Mouse (Mus musculus) liver, adult 2 months (tissue): Measurements from ENCODE around the gene 1110008L16Rik. TPM values are rescaled to one million over a fixed set of nuclear protein-coding genes. Genes with fewer than 3 reads are reported as not detected.

Source experiments
- DNase-seq: peaks from one replicate; pipeline ENCODE4 v3.0.0-alpha.2; 2011; ENCODE audit warnings: low read depth, low spot score; ENCODE audit errors: extremely low read depth
- H3K27ac ChIP-seq: fragments of 200-500 bp; replicated peaks from 2 replicates; pipeline ENCODE4 v1.5.1; 2012; ENCODE audit warnings: low read depth, mild to moderate bottlenecking, control low read depth, inconsistent platforms, low read length; ENCODE audit not compliant: insufficient read depth
- H3K27me3 ChIP-seq: fragments of 200-500 bp; 2 replicates; pipeline ENCODE4 v1.6.1; 2012; ENCODE audit warnings: mild to moderate bottlenecking, moderate library complexity, low read length, inconsistent platforms; ENCODE audit not compliant: control insufficient read depth, insufficient read depth
- H3K36me3 ChIP-seq: fragments of 200-500 bp; 2 replicates; pipeline ENCODE4 v1.6.1; 2012; ENCODE audit warnings: low read length, inconsistent platforms; ENCODE audit not compliant: control insufficient read depth, insufficient read depth
- H3K4me1 ChIP-seq: fragments of 200-500 bp; 2 replicates; pipeline ENCODE4 v1.6.1; 2011; ENCODE audit warnings: low read length; ENCODE audit not compliant: control insufficient read depth, insufficient read depth
- H3K4me3 ChIP-seq: fragments of 200-500 bp; 2 replicates; pipeline ENCODE4 v1.5.1; 2011; ENCODE audit warnings: low read depth, mild to moderate bottlenecking, control low read depth, low read length, moderate library complexity; ENCODE audit not compliant: insufficient read depth
- H3K79me2 ChIP-seq: fragments of 200-500 bp; 2 replicates; pipeline ENCODE4 v1.6.1; 2012; ENCODE audit warnings: inconsistent platforms, mild to moderate bottlenecking, low read length, moderate library complexity; ENCODE audit not compliant: control insufficient read depth, insufficient read depth
- H3K9ac ChIP-seq: fragments of 200-500 bp; 2 replicates; pipeline ENCODE4 v1.6.1; 2012; ENCODE audit warnings: low read depth, mild to moderate bottlenecking, control low read depth, inconsistent platforms, low read length
- CTCF ChIP-seq: fragments of 200-500 bp; IDR thresholded peaks from 2 replicates; pipeline ENCODE4 v1.5.1; 2011; ENCODE audit warnings: low read depth, low read length, control low read depth
- POLR2A ChIP-seq: fragments of 200-500 bp; IDR thresholded peaks from 2 replicates; pipeline ENCODE4 v1.6.1; 2011; ENCODE audit warnings: low read length, control low read depth; ENCODE audit not compliant: insufficient read depth; ENCODE audit errors: extremely low read depth
- whole genome bisulfite sequencing: fragments of 180-500 bp; shearing (Covaris S2); methylation state at CpG from one replicate; pipeline ENCODE4 v1.1.7; 2018; 5-methylcytosine and 5-hydroxymethylcytosine counted together
- polyA plus RNA-seq: library from polyadenylated mRNA; depleted of rRNA; stranded (reverse); fragments of >200 nt; gene quantifications from 2 replicates; pipeline ENCODE4 v1.2.3, GENCODE M21; 2012
- total RNA-seq: library from RNA; depleted of rRNA; stranded (reverse); fragments of >200 nt; gene quantifications from 2 replicates; pipeline ENCODE4 v1.2.3, GENCODE M21; 2014

Gene 1110008L16Rik
- total and polyA plus RNA-seq, 2 experiments: 4.6 to 10.7 TPM

DNA sequence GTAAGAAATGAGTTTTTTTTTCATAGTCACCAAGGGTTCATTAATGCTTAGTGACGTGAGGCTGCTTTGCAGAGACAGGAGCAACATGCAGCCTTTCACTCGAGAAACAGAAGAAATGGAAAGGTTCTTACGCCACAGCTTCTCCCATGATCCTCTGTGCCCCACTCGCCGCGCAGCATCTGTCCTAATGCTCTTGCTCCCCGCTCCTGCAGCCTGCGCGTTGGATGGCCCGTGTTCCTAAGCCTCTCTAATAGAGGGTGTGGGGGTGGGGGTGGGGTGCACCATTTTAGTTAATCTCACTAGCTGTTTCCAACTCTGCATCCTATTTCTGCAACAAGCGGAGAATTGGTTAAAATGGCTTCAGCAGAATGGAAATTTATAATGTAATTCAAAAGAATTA, 44.6 kb downstream of the 1110008L16Rik start:
- Histone ChIP-seq H3K4me3 (no peak overlapping the region), H3K9ac (no peak overlapping the region), H3K27me3 (no peaks in the 10 kb centered on the region), H3K4me1 (no peaks in the 10 kb centered on the region; the same call in 1 of the 2 replicates), H3K36me3 (no peaks in the 10 kb centered on the region; the same call in 1 of the 2 replicates), H3K27ac (no peak overlapping the region), H3K79me2 (no peaks in the 10 kb centered on the region)
- DNase-seq: no peak
- no peak for TF ChIP-seq POLR2A
- TF ChIP-seq CTCF: no peak
- 95% methylated on average over 11 of the region's 11 CpGs for WGBS

DNA sequence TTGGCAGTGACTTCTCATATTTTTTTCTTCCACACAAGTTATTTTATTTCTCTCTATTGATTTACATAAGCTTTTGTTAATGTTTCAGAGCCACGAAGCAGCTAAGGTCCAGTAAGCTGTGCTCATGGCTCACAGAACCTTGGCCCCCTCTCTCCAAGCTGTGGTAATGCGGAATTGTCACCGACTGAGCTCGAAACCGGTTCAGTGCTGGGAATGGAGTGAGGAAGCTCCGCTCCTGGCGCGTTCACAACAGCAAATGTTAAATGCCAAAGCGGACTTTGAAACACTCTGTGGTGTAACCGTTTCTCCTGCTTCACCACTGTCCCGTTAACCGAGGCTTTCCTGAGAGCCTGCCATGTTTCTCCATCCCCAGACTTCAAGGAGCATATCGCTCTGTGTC, 45.2 kb downstream of the 1110008L16Rik start:
- TF ChIP-seq POLR2A (no peak), CTCF (no peak)
- Histone ChIP-seq H3K9ac (no peak overlapping the region), H3K36me3 (no peaks in the 10 kb centered on the region), H3K27ac (no peak overlapping the region), H3K4me1 (no peaks in the 10 kb centered on the region; the same call in 1 of the 2 replicates), H3K27me3 (no peaks in the 10 kb centered on the region), H3K4me3 (no peak overlapping the region), H3K79me2 (no peaks in the 10 kb centered on the region)
- peak; percentile 42 for DNase-seq
- 61% methylated on average over 13 of the region's 13 CpGs for WGBS

DNA sequence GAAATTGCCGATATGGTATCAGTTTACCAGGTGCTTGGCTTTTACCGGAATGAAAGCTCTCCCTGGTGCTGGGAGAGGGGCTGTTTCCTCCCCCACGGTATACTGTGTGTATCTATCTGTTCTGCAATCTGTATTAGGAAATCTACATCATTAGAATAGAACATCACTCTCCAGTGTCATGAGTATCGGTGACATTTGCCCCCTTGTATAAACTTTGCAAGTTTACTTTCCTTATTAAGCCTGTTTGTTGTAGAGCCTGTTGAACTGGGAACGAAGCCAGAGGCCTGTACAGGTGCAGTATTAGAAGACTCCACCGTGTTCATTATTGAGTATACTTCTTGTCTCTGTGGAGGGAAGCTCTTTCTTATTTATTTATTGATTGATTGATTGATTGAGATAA, 54.0 kb downstream of the 1110008L16Rik start:
- peaks cover 9% of the 10 kb centered on the region for H3K4me1 ChIP-seq

DNA sequence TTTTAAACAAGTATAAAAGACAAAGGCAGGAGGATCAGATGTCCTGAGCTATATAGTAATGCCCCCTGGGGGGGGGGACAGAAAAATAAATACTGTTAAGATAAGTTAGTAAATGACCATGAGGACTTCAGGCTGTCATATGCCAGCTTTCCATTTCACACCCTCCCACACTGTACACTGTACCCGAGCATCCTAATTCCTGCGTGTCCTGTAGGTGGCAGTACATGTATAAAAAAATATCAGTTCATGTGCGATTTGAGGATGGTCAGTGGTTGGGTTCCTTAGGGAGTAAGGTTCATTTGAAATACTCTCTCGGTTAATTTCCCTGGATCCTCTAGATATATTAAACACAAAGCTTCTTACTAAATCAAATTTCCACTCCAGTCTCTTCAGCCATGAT, 55.5 kb downstream of the 1110008L16Rik start:
- 50% methylated on average over 4 of the region's 4 CpGs for WGBS
- DNase-seq: peak; percentile 31

More for the DNA sequence above, 54.0 kb downstream of the 1110008L16Rik start:
- 23% methylated on average over 6 of the region's 6 CpGs for WGBS
- Histone ChIP-seq H3K79me2 (peaks cover 4% of the 10 kb centered on the region; the same call in 1 of the 2 replicates), H3K27me3 (peaks cover 5% of the 10 kb centered on the region), H3K36me3 (no peaks in the 10 kb centered on the region), H3K4me3 (no peak overlapping the region), H3K27ac (no peak overlapping the region), H3K9ac (no peak overlapping the region)
- TF ChIP-seq CTCF (no peak), POLR2A (no peak)
- DNase-seq: peak; percentile 88

DNA sequence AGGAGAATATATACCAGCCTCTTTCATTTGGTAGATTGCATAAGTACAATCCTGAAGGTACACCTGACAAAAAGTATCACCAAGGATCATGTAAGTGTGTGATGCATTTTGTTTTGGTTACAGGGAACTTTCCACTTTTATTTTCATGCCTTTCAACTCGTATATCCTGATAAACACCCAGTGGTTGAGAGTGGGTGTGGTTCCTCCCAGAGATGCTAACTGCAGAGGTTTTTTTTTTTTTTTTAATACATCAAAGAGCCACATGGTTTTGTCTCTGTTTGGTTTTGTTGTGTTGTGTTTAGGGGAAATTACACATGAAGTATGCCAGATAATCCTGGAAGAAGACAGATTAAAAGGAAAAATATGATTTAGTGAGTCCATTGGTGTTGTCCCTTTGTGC, 57.9 kb downstream of the 1110008L16Rik start:
- peaks cover 9% of the 10 kb centered on the region for H3K4me1 ChIP-seq
- DNase-seq: no peak
- no peak overlapping the region for H3K9ac ChIP-seq
- 70% methylated on average over 1 of the region's 1 CpGs for WGBS
- no peak overlapping the region for H3K4me3 ChIP-seq
- no peak overlapping the region for H3K27ac ChIP-seq
- peaks cover 4% of the 10 kb centered on the region; the same call in 1 of the 2 replicates for H3K79me2 ChIP-seq
- H3K36me3 ChIP-seq: no peaks in the 10 kb centered on the region
- H3K27me3 ChIP-seq: peaks cover 5% of the 10 kb centered on the region
- TF ChIP-seq POLR2A (no peak), CTCF (no peak)

More for the DNA sequence above, 55.5 kb downstream of the 1110008L16Rik start:
- Histone ChIP-seq H3K79me2 (peaks cover 4% of the 10 kb centered on the region; the same call in 1 of the 2 replicates), H3K27me3 (peaks cover 5% of the 10 kb centered on the region), H3K36me3 (no peaks in the 10 kb centered on the region), H3K27ac (no peak overlapping the region), H3K4me3 (no peak overlapping the region), H3K9ac (no peak overlapping the region), H3K4me1 (peaks cover 9% of the 10 kb centered on the region)
- TF ChIP-seq POLR2A (no peak), CTCF (peak; percentile 28; the same call in 1 of the 2 replicates)

DNA sequence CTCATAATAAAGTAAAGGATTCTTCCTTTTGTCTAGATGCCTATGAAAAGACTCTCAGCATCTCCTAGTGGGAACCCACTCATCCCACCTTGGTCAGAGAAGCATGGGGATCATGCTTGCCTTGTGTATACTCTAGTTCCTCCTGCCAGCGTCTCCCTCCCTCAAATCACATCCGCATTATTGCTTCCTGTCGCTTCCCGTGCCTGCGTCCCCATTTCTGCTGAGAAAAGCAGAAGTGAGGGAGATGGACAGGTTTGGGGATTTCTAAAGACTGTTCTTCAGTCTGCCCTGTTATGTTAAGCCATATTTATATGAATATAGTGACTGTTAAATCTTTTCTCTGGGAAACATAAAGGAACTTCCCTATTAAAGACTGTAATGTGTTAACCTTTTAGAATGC, 61.6 kb downstream of the 1110008L16Rik start:
- H3K79me2 ChIP-seq: no peaks in the 10 kb centered on the region
- no peaks in the 10 kb centered on the region; the same call in 1 of the 2 replicates for H3K36me3 ChIP-seq
- H3K27ac ChIP-seq: no peak overlapping the region
- H3K9ac ChIP-seq: no peak overlapping the region
- DNase-seq: peak; percentile 18
- TF ChIP-seq POLR2A (no peak), CTCF (no peak)
- 82% methylated on average over 5 of the region's 5 CpGs for WGBS
- no peak overlapping the region for H3K4me3 ChIP-seq
- no peaks in the 10 kb centered on the region for H3K4me1 ChIP-seq
- H3K27me3 ChIP-seq: no peaks in the 10 kb centered on the region; the same call in 1 of the 2 replicates
